Mouse (Mus musculus): ENCODE results near the gene B230217C12Rik. TPM values are rescaled to one million over a fixed set of nuclear protein-coding genes. Genes with fewer than 3 reads are reported as not detected.
"Not testable (repeated sequence)": the region's sequence is repeated elsewhere in the genome, so short reads cannot be mapped to it uniquely, and the experiment has no call there.

Gene B230217C12Rik
- total RNA-seq, 2 experiments from 2014 or later, result 0.84 to 1.0 TPM

- intact Hi-C loops (cut with DNase I), result no loop called here
- DNase-seq, result peak; percentile 46 to 50
Observed at GRCm38 (mm10) chr11:97850367-97850766, 9.8 kb downstream of the B230217C12Rik start.

GRCm38 (mm10) chr11:97851601-97852000 is 11.0 kb downstream of the B230217C12Rik start:
- no peak for DNase-seq
- intact Hi-C loops (cut with DNase I), result no loop called here

- intact Hi-C loops (cut with DNase I), result no loop called here
Observed at GRCm38 (mm10) chr11:97855473-97855872, 14.9 kb downstream of the B230217C12Rik start.

DNA sequence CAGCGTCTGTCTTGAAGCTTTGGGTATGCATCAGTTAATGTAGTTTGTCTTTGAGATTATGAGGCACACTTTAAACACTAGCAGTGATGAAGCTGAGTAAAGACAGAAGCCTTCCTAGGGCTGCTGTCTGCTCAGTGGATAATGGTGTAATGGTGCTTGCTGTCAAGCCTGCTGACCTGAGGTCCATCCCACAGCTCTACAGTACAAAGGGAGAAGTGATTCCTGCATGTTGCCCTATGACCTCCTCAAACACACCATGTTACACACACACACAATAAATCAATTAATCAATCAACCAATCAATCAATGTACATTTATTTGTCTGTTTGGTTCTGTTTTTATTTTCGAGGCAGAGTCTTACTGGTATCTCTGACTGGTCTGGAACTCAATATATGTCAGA is 21.6 kb downstream of the B230217C12Rik start:
- DNase-seq, result no peak
- intact Hi-C loops (cut with DNase I), result no loop called here

More at GRCm38 (mm10) chr11:97855473-97855872, 14.9 kb downstream of the B230217C12Rik start:
- DNase-seq, result no peak

- intact Hi-C loops (cut with DNase I), result no loop called here
- no peak for DNase-seq
Observed at GRCm38 (mm10) chr11:97865421-97865820, 24.8 kb downstream of the B230217C12Rik start.

- no peak for DNase-seq
- intact Hi-C loops (cut with DNase I), result no loop called here
Observed at GRCm38 (mm10) chr11:97866091-97866888, 25.7 kb downstream of the B230217C12Rik start.

GRCm38 (mm10) chr11:97867591-97867990 is 27.0 kb downstream of the B230217C12Rik start:
- DNase-seq, result no peak
- intact Hi-C loops (cut with DNase I), result no loop called here

DNA sequence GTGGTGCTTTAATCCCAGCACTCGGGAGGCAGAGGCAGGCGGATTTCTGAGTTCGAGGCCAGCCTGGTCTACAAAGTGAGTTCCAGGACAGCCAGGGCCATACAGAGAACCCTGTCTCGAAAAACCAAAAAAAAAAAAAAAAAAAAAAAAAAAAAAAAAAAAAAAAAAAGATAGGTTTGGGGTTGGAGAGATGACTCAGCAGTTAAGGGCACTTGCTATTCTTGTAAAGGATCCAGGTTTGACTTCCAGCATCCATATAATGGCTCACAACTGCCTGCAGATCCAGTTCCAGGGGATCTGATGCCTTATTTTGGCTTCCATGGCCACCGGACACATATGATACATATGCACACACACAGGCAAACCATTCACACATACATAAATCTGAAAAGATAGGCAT is 31.8 kb downstream of the B230217C12Rik start:
- intact Hi-C loops (cut with DNase I), result not testable (repeated sequence)

DNA sequence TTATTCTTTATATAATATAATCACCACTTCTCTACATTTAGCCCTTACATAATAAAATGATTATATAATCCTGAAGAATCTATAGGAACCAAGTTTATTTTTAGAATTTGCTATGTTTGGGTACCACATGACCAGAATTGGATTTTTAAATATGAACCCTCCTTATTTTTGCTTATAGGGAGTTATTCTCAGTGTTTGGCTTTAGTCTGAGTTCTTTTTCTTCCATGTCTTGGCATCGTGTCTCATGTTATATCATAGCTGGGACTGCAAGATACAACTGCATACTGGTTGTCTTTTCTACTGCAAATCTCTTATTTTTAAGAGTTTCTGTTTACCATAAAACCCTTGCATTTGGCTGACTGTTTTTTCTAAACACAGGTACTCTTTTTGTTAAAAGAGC is 33.8 kb downstream of the B230217C12Rik start:
- intact Hi-C loops (cut with DNase I), result no loop called here
- DNase-seq, result no peak

More for the DNA sequence above, 31.8 kb downstream of the B230217C12Rik start:
- not testable (repeated sequence) for DNase-seq

- intact Hi-C loops (cut with DNase I), result no loop called here
- DNase-seq, result no peak
Observed at GRCm38 (mm10) chr11:97877341-97877740, 36.8 kb downstream of the B230217C12Rik start.

DNA sequence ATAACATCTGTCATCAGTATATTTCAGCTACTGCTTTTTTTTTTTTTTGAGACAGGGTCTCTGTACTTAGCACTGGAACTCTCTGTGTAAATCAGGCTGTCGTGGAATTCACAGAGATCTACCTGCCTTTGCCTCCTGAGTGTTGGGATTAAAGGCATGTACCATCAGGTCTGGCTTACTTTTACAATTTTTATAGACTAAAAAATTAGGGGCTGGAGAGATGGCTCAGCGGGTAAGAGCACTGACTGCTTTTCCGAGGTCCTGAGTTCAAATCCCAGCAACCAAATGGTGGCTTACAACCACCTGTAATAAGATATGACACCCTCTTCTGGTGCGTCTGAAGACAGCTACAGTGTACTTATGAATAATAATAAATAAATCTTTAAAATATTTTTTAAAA is 39.8 kb downstream of the B230217C12Rik start:
- intact Hi-C loops (cut with DNase I), result loop anchor here (5.0 kb wide), 2 partner anchors 38 to 178 kb away; partner anchors contain the start of genes B230217C12Rik, Pcgf2 and Psmb3
- no peak for DNase-seq

DNA sequence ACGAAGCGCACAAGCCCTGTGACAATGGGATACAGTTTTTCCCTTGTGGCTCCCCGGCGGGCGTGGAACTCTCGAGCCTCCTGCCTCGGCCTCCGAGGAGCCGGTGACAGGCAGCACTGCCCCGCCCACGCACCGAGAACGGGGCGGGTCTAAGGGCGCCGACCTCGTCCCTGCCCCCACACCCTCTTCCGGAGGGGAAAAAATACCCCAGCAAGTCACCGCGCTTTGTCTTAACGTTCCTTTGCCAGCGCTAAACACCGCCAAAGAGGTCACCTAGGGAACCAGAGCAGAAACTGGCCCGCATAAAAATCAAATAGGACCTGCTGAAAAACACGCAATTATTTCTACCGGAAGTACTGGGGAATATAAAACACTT is 43.0 kb downstream of the B230217C12Rik start:
- intact Hi-C loops (cut with DNase I), result loop anchor here (5.0 kb wide), 2 partner anchors 41 to 181 kb away; partner anchors contain the start of genes B230217C12Rik, Pcgf2 and Psmb3
- DNase-seq, result peak; percentile 65 to 78

DNA sequence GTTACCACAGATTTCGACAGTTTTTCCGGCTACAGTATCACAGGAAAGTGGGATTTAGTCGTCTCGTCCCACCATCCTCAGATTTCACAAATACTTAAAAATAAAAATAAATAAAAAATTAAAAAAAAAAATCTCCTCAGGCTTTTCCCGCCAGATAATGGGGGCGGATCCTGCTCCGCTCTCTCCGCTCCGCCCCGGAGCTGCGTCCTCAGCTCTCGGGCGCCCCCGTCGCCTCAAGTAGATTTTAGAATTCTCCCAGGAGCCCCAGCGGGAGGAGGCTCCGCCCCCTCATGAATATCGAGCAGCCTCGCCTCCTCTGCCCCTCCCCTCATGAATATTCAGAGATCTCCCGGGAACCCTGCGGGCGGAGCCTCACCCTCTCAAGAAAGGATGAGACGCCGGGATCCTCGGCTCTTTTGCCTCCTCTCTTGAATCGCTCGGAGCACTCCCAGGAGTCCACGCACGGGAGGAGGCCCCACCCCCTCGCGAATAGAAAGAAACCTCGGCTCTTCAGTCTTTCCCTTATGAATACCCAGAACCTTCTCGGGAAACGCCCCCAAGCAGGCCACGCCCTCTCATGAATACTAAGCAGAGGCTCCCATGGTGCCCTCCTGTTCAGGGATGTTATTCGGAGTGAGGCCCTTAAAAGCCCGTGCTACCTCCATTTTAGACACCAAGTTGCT is 43.5 kb downstream of the B230217C12Rik start, which contains the start of gene Fbxo47:
Fbxo47 (minus strand) TSS at position 237 of the 683 bp plus-strand sequence.
- peak; percentile 98 for DNase-seq
- intact Hi-C loops (cut with DNase I), result loop anchor here (2.0 to 5.0 kb wide), 3 partner anchors 42 to 182 kb away; partner anchors contain the start of genes B230217C12Rik, Lasp1, Pcgf2 and Psmb3

DNA sequence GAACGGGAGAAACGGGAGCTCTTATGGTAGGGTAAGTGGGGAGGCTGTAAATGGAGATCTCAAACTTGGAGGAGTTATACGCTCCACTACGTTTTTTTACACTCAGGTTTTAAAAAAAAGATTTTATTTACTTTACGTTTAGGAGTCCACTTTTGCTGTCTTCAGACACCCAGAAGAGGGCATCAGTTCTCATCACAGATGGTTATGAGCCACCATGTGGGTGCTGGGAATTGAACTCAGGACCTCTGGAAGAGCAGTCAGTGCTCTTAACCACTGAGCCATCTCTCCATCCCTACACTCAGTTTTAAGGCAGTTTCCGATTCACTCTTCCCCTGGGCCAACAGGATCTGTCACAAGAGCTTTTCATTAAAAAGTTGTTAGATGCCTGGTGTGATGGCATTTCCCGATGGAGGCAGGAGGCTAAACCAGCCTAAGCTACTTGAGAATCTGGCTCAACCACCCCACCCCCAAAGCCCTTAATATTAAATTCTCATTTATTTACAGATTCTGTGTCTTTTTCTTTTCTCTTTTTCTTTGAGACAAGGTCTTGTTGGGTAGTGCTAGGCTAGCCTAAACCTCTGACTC is 44.1 kb downstream of the B230217C12Rik start:
- no peak for DNase-seq
- intact Hi-C loops (cut with DNase I), result loop anchor here (2.0 to 5.0 kb wide), 3 partner anchors 42 to 182 kb away; partner anchors contain the start of genes B230217C12Rik, Lasp1, Pcgf2 and Psmb3

GRCm38 (mm10) chr11:97885296-97885915 is 44.8 kb downstream of the B230217C12Rik start:
- no peak for DNase-seq
- intact Hi-C loops (cut with DNase I), result loop anchor here (2.0 kb wide), 1 partner anchor 87 kb away; the partner anchor contains the start of gene Lasp1

DNA sequence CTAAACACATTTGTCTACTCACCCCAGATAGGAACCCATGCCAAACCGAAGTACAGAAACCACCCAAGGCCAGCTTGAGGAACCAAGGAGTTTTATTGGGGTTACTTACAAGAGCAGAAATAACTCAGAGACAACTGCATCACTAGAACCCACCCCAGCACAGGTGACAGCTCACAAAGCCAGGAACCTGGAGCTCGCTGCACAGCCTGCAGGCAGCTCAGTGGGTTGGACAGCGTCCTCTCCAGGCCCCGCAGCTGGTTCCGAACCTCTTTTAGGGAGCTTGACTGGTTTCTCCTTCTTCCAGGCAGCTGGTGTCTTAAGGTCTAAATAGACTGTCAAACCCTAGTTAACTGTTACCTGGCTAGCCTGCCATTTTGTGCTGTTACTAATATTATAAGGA is 51.2 kb downstream of the B230217C12Rik start:
- intact Hi-C loops (cut with DNase I), result no loop called here
- no peak for DNase-seq

Measured in heart, postnatal 10 days (tissue).